Mouse (Mus musculus): ENCODE measurements at regions not wholly inside any gene's neighbourhood (a gene's known extent, or its start where the extent isn't known, plus 50 kb on each side); places are given as distances from the start of the nearest gene placed in this dataset.

DNA sequence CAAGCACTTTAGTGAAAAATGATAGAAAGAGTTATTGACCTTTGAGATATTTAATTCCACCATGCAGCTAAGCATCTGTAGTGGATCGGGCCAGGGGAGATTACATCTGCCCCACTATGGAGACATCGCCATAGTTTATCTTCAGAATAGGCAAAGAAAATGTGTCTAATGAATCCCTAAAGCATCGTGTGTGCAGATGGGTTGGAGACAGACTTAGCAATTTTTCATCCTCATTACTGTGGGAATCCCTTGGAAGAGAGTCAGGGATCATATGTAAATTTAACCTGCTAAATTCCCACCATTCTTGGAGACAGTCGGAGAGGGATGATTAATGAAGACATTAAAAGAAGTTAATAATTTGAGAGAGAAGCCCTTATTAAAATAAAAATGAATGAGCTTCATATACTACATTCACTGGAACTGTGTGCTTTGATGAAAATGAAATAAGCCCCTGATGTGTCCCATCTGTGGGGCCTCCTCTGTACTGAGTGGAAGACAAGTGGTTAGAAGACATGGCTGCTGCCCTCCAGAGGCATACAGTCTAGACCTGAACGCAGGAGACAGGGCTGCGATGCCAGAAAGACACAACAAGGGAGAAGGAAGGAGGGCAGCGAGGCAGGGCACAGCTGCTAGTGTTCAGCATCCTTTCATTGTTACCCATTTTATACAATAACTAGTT, 1126.7 kb downstream of the Mrps31 start:
- no peak for TF ChIP-seq CTCF (conservative IDR thresholded peaks at IDR 0.05 in 1 of 2, IDR thresholded peaks at IDR 0.05 in 1 of 2; ENCODE audit: low read depth in 2 of 2, low read length in 2 of 2)
- no peak for TF ChIP-seq PAX5 (IDR thresholded peaks at IDR 0.05; ENCODE audit: low read length)
- no peak for TF ChIP-seq POLR2A (IDR thresholded peaks at IDR 0.05; ENCODE audit: low read depth, low read length)
